Mouse (Mus musculus): ENCODE data around the gene Hyal2.
"Not testable (repeated sequence)": the region's sequence is repeated elsewhere in the genome, so short reads cannot be mapped to it uniquely, and the experiment has no call there.

Gene Hyal2

GRCm38 (mm10) chr9:107570016-107570415 is 2.3 kb downstream of the Hyal2 start:
- DNase-seq (ENCODE audit: low spot score) = no peak

GRCm38 (mm10) chr9:107570845-107571244 is 3.1 kb downstream of the Hyal2 start:
- no peak for DNase-seq (ENCODE audit: low spot score)

- DNase-seq (ENCODE audit: low spot score) = no peak
These were observed 4.0 kb downstream of the Hyal2 start for GRCm38 (mm10) chr9:107571534-107572326.

- DNase-seq (ENCODE audit: low spot score) = no peak
These were observed 4.5 kb downstream of the Hyal2 start for GRCm38 (mm10) chr9:107572327-107572662.

GRCm38 (mm10) chr9:107573774-107574173 is 6.0 kb downstream of the Hyal2 start:
- DNase-seq (ENCODE audit: low spot score) = not testable (repeated sequence)

GRCm38 (mm10) chr9:107575579-107576356 is 8.0 kb downstream of the Hyal2 start:
- DNase-seq (ENCODE audit: low spot score) = no peak

- peak; percentile 68 for DNase-seq (ENCODE audit: low spot score)
These were observed 8.8 kb downstream of the Hyal2 start, which contains the start of gene Hyal1 for GRCm38 (mm10) chr9:107576357-107577107. TSS of gene Hyal1 (plus strand) at chr9:107576927.

- DNase-seq (ENCODE audit: low spot score) = no peak
These were observed 10.1 kb downstream of the Hyal2 start for GRCm38 (mm10) chr9:107577871-107578270.

GRCm38 (mm10) chr9:107578587-107578986 is 10.8 kb downstream of the Hyal2 start, which contains the start of gene Naa80:
TSS of gene Naa80 (plus strand) at chr9:107578887.
- DNase-seq (ENCODE audit: low spot score) = no peak

- DNase-seq (ENCODE audit: low spot score) = no peak
These were observed 11.5 kb downstream of the Hyal2 start for GRCm38 (mm10) chr9:107579023-107579900.

GRCm38 (mm10) chr9:107580501-107581317 is 13.0 kb downstream of the Hyal2 start, which contains the start of gene Hyal3:
TSS of gene Hyal3 (plus strand) at chr9:107580818.
- peak; percentile 75 for DNase-seq (ENCODE audit: low spot score)

- DNase-seq (ENCODE audit: low spot score) = no peak
These were observed 13.8 kb downstream of the Hyal2 start for GRCm38 (mm10) chr9:107581584-107581983.

GRCm38 (mm10) chr9:107582509-107583062 is 14.8 kb downstream of the Hyal2 start:
- no peak for DNase-seq (ENCODE audit: low spot score)

- DNase-seq (ENCODE audit: low spot score) = no peak
These were observed 15.4 kb downstream of the Hyal2 start for GRCm38 (mm10) chr9:107583174-107583573.

GRCm38 (mm10) chr9:107586504-107586903 is 18.8 kb downstream of the Hyal2 start:
- no peak for DNase-seq (ENCODE audit: low spot score)

GRCm38 (mm10) chr9:107586974-107587832 is 19.5 kb downstream of the Hyal2 start, which contains the start of gene Ifrd2:
TSS of gene Ifrd2 (plus strand) at chr9:107587642.
- DNase-seq (ENCODE audit: low spot score) = peak; percentile 83

- no peak for DNase-seq (ENCODE audit: low spot score)
These were observed 20.3 kb downstream of the Hyal2 start for GRCm38 (mm10) chr9:107587833-107588639.
